Mouse (Mus musculus) central nervous system, embryonic 14 days (tissue): ENCODE results near the gene Hapln3. TPM values are rescaled to one million over a fixed set of nuclear protein-coding genes. Genes with fewer than 3 reads are reported as not detected.

ENCODE experiments used
- polyA plus RNA-seq: library from polyadenylated mRNA; depleted of rRNA; stranded (reverse); fragments of >200 nt; gene quantifications from 2 replicates; pipeline ENCODE4 v1.2.3, GENCODE M21; 2012; rRNA removed

The Hapln3 gene
- 2.1 and 2.6 TPM in 2 replicates for polyA plus RNA-seq

GRCm38 (mm10) chr7:79130843-79131444 lies at the start of gene Hapln3:
Gene Hapln3, minus strand, starts transcription at chr7:79131018.

GRCm38 (mm10) chr7:79148711-79149266 lies 18.0 kb upstream of the Hapln3 start, which contains the start of gene Mfge8:
Gene Mfge8, minus strand, starts transcription at chr7:79149060.

Other genes with a start within 250 kb of the Hapln3 start
- 35.1 and 37.9 TPM in 2 replicates for gene Aen, start 235.2 kb downstream of the Hapln3 start, polyA plus RNA-seq
- gene Isg20, start 217.6 kb downstream of the Hapln3 start, polyA plus RNA-seq, result 3.0 and 3.1 TPM in 2 replicates
- gene Acan, start 77.5 kb downstream of the Hapln3 start, polyA plus RNA-seq, result 2.7 and 43.9 TPM in 2 replicates
- 92.3 and 99.0 TPM in 2 replicates for gene Mfge8, start 18.0 kb upstream of the Hapln3 start, polyA plus RNA-seq
- gene Abhd2, start 142.2 kb upstream of the Hapln3 start, polyA plus RNA-seq, result 14.3 and 15.1 TPM in 2 replicates